Mouse (Mus musculus) kidney, embryonic 14.5 days (tissue): ENCODE measurements at regions not wholly inside any gene's neighbourhood (a gene's known extent, or its start where the extent isn't known, plus 50 kb on each side); places are given as distances from the start of the nearest gene placed in this dataset.

Source experiments
- ATAC-seq: fragments of 200-750 bp; cut with Nextera tagmentation; 2 replicates; pipeline ENCODE4 v1.8.0; 2017; ENCODE audit warnings: moderate number of reproducible peaks, mild to moderate bottlenecking, moderate TSS enrichment, moderate library complexity; ENCODE audit not compliant: low FRiP score, low TSS enrichment
- H3K27ac ChIP-seq: fragments of 300-500 bp; sonication (generic); 2 replicates; pipeline ENCODE4 v1.5.1; 2014; ENCODE audit warnings: low read depth, mild to moderate bottlenecking, low read length, moderate library complexity, mixed read lengths
- H3K27me3 ChIP-seq: fragments of 300-500 bp; sonication (generic); 2 replicates; pipeline ENCODE4 v1.6.1; 2014; ENCODE audit warnings: mild to moderate bottlenecking, low read length; ENCODE audit not compliant: control insufficient read depth, insufficient read depth
- H3K36me3 ChIP-seq: fragments of 300-500 bp; sonication (generic); 2 replicates; pipeline ENCODE4 v1.6.1; 2014; ENCODE audit warnings: low read length, mixed read lengths; ENCODE audit not compliant: control insufficient read depth, insufficient read depth
- H3K4me1 ChIP-seq: fragments of 300-500 bp; sonication (generic); 2 replicates; pipeline ENCODE4 v1.6.1; 2014; ENCODE audit warnings: low read length, mixed read lengths; ENCODE audit not compliant: control insufficient read depth, insufficient read depth
- H3K4me2 ChIP-seq: fragments of 300-500 bp; sonication (generic); replicated peaks from 2 replicates; pipeline ENCODE4 v1.6.1; 2014; ENCODE audit warnings: low read depth, mild to moderate bottlenecking, low read length
- H3K4me3 ChIP-seq: fragments of 300-500 bp; sonication (generic); 2 replicates; pipeline ENCODE4 v1.5.1; 2014; ENCODE audit warnings: mild to moderate bottlenecking, low read length
- H3K9ac ChIP-seq: fragments of 300-500 bp; sonication (generic); 2 replicates; pipeline ENCODE4 v1.6.1; 2014; ENCODE audit warnings: low read depth, mild to moderate bottlenecking, low read length, moderate library complexity
- H3K9me3 ChIP-seq: fragments of 300-500 bp; sonication (generic); 2 replicates; pipeline ENCODE4 v1.6.1; 2016; ENCODE audit warnings: low read length; ENCODE audit not compliant: control insufficient read depth
- WGBS: fragments of 180-500 bp; shearing (Covaris S2); extraction: QIAGEN DNeasy Blood & Tissue Kit; methylation state at CpG from one replicate; pipeline ENCODE4 v1.1.7; 2014; 5-methylcytosine and 5-hydroxymethylcytosine counted together

DNA sequence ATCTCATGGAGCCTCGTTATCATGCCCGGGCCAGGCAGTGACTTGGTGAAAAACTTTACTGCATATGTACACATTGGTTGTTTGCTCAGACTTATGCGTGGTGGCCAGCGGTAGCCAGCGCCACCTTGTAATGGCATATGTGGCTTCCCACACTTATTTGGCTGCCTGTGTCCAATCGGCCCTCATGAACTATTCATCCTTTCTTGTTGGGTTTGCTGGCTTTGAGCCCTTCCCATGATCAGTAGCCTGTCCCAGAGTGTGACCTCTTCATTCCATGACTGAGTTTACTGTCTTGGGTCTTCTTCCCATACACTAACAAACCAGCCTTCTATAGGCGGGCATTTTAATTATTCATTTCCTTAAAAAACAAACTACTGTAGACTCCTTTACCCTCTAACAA lies 361.9 kb downstream of the Etnk1 start:
- no peak for ATAC-seq
- no peak overlapping the region for H3K4me3 ChIP-seq
- H3K4me2 ChIP-seq: no peak overlapping the region
- WGBS: 95% methylated on average over 7 of the region's 7 CpGs
- H3K9ac ChIP-seq: no peak overlapping the region
- H3K27me3 ChIP-seq: 0 out of 2 replicates have a peak, but pooled peaks cover 2% of the 10 kb centered on the region
- H3K36me3 ChIP-seq: no peaks in the 10 kb centered on the region
- H3K27ac ChIP-seq: no peak overlapping the region
- H3K9me3 ChIP-seq: no peaks in the 10 kb centered on the region
- no peaks in the 10 kb centered on the region for H3K4me1 ChIP-seq

- 34% methylated on average over 13 of the region's 13 CpGs for WGBS
- H3K9ac ChIP-seq: no peak overlapping the region
- H3K27me3 ChIP-seq: 0 out of 2 replicates have a peak, but pooled peaks cover 2% of the 10 kb centered on the region
- no peak overlapping the region for H3K27ac ChIP-seq
- ATAC-seq: 0 out of 2 replicates have a peak, but pooled peaks have one; percentile 28
- no peaks in the 10 kb centered on the region for H3K36me3 ChIP-seq
- H3K4me2 ChIP-seq: no peak overlapping the region
- no peaks in the 10 kb centered on the region for H3K9me3 ChIP-seq
- H3K4me3 ChIP-seq: no peak overlapping the region
- no peaks in the 10 kb centered on the region for H3K4me1 ChIP-seq
Measured at GRCm38 (mm10) chr6:143530372-143531224, 363.6 kb downstream of the Etnk1 start.

GRCm38 (mm10) chr6:143531477-143531876 lies 364.5 kb downstream of the Etnk1 start:
- Histone ChIP-seq H3K4me2 (no peak overlapping the region), H3K36me3 (no peaks in the 10 kb centered on the region), H3K27ac (no peak overlapping the region), H3K4me1 (no peaks in the 10 kb centered on the region), H3K27me3 (0 out of 2 replicates have a peak, but pooled peaks cover 2% of the 10 kb centered on the region), H3K9me3 (no peaks in the 10 kb centered on the region), H3K9ac (no peak overlapping the region), H3K4me3 (no peak overlapping the region)
- peak; percentile 81; the same call in 1 of the 2 replicates for ATAC-seq
- WGBS: 21% methylated on average over 6 of the region's 6 CpGs

- Histone ChIP-seq H3K4me3 (no peak overlapping the region), H3K36me3 (no peaks in the 10 kb centered on the region), H3K4me2 (no peak overlapping the region), H3K4me1 (no peaks in the 10 kb centered on the region), H3K9ac (no peak overlapping the region), H3K27me3 (0 out of 2 replicates have a peak, but pooled peaks cover 2% of the 10 kb centered on the region), H3K9me3 (no peaks in the 10 kb centered on the region), H3K27ac (no peak overlapping the region)
- no peak for ATAC-seq
- WGBS: 85% methylated on average over 12 of the region's 12 CpGs
Measured at GRCm38 (mm10) chr6:143532380-143532779, 365.4 kb downstream of the Etnk1 start.

DNA sequence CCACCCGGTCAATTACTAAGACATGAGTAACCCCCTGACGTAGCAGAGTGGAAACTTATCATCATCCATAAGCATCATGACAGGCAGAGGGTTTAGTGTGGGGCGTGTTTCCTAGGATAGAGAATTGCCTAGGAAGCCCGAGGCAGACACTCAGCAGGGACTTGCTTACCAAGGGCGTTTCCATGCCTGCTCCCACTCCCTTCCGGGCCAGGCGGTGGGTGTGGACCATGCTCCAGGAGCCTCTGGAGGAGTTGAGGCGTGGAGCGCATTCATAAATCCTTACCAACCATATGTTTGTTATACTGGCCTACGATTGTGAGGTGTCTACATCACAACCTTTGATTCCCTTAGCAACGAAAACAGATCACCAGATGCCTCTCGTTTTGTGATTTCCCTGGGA lies 368.2 kb downstream of the Etnk1 start:
- H3K9me3 ChIP-seq: no peaks in the 10 kb centered on the region
- WGBS: 62% methylated on average over 12 of the region's 12 CpGs
- ATAC-seq: no peak
- H3K27ac ChIP-seq: no peak overlapping the region
- H3K9ac ChIP-seq: no peak overlapping the region
- H3K4me2 ChIP-seq: no peak overlapping the region
- H3K4me3 ChIP-seq: no peak overlapping the region
- no peaks in the 10 kb centered on the region for H3K36me3 ChIP-seq
- no peaks in the 10 kb centered on the region for H3K27me3 ChIP-seq
- no peaks in the 10 kb centered on the region for H3K4me1 ChIP-seq

GRCm38 (mm10) chr6:143535726-143536125 lies 368.7 kb downstream of the Etnk1 start:
- H3K36me3 ChIP-seq: no peaks in the 10 kb centered on the region
- H3K4me1 ChIP-seq: no peaks in the 10 kb centered on the region
- H3K27me3 ChIP-seq: no peaks in the 10 kb centered on the region
- H3K9ac ChIP-seq: no peak overlapping the region
- peak overlapping the region; percentile 11; the same call in 1 of the 2 replicates for H3K4me2 ChIP-seq
- 68% methylated on average over 15 of the region's 15 CpGs for WGBS
- H3K27ac ChIP-seq: no peak overlapping the region
- ATAC-seq: no peak
- H3K4me3 ChIP-seq: no peak overlapping the region
- H3K9me3 ChIP-seq: no peaks in the 10 kb centered on the region

GRCm38 (mm10) chr6:143536525-143537293 lies 369.7 kb downstream of the Etnk1 start:
- no peaks in the 10 kb centered on the region for H3K36me3 ChIP-seq
- no peak overlapping the region for H3K4me2 ChIP-seq
- 85% methylated on average over 11 of the region's 11 CpGs for WGBS
- H3K9ac ChIP-seq: no peak overlapping the region
- no peak overlapping the region for H3K4me3 ChIP-seq
- H3K27me3 ChIP-seq: no peaks in the 10 kb centered on the region
- no peak for ATAC-seq
- no peak overlapping the region for H3K27ac ChIP-seq
- no peaks in the 10 kb centered on the region for H3K4me1 ChIP-seq
- no peaks in the 10 kb centered on the region for H3K9me3 ChIP-seq

DNA sequence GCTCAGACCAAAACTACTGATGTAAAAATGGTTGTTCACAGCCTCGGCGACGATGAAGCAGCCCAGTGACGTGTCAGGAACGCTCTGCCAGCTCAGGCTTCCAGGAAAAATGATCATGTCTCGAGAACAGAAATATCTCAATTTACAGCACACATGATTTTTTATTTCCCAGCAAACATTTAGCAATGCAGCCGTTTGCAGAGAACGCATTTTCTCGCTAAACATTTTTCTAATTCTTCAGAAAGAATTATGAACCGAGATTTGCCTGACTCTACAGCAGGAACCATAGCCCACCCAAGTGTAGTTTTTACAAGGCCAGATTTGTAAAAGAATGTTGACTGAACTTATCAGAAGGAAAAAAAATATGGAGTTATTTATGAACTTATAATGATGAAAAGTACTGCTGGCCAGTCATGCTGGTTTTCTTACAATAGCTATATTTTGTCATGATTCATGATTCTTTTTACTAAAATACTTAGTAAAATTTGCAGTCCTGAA lies 380.4 kb downstream of the Etnk1 start:
- whole genome bisulfite sequencing: 59% methylated on average over 10 of the region's 10 CpGs
- Histone ChIP-seq H3K36me3 (no peaks in the 10 kb centered on the region), H3K4me2 (no peak overlapping the region), H3K9ac (no peak overlapping the region), H3K4me3 (no peak overlapping the region), H3K4me1 (no peaks in the 10 kb centered on the region), H3K27ac (no peak overlapping the region), H3K27me3 (no peaks in the 10 kb centered on the region), H3K9me3 (no peaks in the 10 kb centered on the region)
- ATAC-seq: no peak

- Histone ChIP-seq H3K36me3 (no peaks in the 10 kb centered on the region), H3K9ac (no peak overlapping the region), H3K4me2 (no peak overlapping the region), H3K4me3 (no peak overlapping the region), H3K27ac (no peak overlapping the region), H3K9me3 (no peaks in the 10 kb centered on the region), H3K27me3 (no peaks in the 10 kb centered on the region), H3K4me1 (no peaks in the 10 kb centered on the region)
- WGBS: 75% methylated on average over 3 of the region's 3 CpGs
- ATAC-seq: no peak
Measured at GRCm38 (mm10) chr6:143554946-143555345, 387.9 kb downstream of the Etnk1 start.
